Mouse (Mus musculus): Measurements from ENCODE around the gene Atxn1.

DNA sequence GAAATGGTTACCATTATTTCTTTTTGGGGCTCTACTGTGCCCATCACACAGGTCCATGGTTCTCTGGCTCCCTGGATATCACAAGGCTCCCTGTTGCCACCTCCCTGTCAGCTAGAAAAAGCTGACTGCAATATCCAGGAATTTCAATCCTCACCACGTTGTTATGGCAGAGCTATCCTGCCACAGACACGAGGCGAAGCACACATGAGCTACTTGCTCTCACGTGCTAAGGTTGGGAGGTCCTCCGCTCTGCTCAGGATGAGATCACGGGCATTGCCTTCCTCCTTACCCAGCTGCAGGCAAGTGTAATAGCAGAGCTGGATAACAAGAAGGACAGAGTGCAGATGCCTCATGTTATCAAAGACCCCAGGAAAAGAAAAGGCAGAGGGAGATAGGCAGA lies 232.2 kb downstream of the Atxn1 start:
- TF ChIP-seq POLR2A (IDR thresholded peaks at IDR 0.05; ENCODE audit: low read depth, low read length) (no peak), CTCF (IDR thresholded peaks at IDR 0.05; ENCODE audit: borderline replicate concordance, insufficient read depth, low read length) (no peak)
